Mouse (Mus musculus) mouse trophoblast stem cell (cell line): Measurements from ENCODE around the gene Ccr6.
"Not testable (repeated sequence)": the region's sequence is repeated elsewhere in the genome, so short reads cannot be mapped to it uniquely, and the experiment has no call there.

Experiments used
- in situ Hi-C, 2 experiments: fragments of 300-500 bp; cut with MseI, MboI; formaldehyde crosslinking; loops; 2 replicates in 1 of 2; 3 replicates in 1 of 2; pipeline ENCODE4 v1.15.1; 2025

The Ccr6 gene

DNA sequence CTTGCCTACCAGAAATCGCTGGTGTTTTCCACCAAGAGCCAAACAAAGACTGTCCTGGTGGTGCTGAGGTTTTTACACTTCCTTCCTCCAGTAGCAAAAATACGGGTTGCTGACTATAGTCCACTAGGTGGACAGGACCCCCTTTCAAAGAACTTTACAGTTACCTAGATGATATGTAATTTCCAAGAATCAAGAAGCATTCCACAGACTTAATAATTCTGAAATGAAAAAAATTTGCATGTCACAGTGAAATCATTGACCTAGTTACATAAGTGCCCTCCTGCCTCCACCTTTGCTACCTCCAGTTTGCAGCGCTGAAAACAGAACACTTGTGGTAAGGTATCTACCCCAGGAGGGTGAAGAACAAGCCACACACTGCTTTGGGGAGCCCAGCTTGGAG is at the start of gene Ccr6:
Ccr6 (plus strand) TSS at position 301 of the 400 bp plus-strand sequence.
- in situ Hi-C loops: no loop called here

- in situ Hi-C loops: loop anchor here in 1 of 2 experiments (25.0 kb wide), 2 partner anchors 931 to 1031 kb away; partner anchors contain the start of gene Rps6ka2
Measured at GRCm38 (mm10) chr17:8193678-8194077, 42.2 kb upstream of the Ccr6 start.

DNA sequence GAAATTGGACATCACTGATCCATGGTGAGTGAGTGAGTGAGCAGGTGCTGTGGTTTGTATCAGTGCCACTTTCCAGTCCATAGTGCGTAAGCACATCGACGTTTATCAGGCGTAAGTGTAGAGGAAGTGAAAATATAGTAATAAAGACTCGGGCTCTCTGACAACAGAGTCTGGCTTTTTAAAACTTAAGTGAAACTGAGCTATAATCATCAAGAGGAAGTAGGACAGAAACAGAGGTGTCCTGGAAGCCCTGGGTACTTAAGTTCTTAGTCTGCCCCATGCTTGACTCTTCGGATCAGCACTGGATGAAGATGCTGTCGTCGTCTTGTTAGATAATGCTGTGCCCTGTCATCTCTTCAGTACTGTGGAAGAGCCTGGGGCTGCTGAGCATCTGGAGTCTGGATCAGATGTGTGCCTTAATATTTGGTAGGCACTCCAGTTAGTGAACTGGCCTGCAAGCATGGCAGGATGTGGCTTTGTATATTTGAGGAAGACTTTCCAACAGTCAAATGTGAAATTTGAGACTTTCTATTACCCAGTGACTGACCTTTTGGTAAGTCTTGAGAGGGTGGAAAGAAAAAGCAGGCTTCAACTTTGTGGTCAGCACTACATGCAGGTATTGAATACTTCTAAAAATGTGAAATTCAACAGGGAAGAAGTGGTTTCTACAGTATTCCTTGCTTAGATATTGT is 40.0 kb upstream of the Ccr6 start:
- in situ Hi-C loops: loop anchor here in 1 of 2 experiments (25.0 kb wide), 2 partner anchors 934 to 1034 kb away; partner anchors contain the start of gene Rps6ka2

DNA sequence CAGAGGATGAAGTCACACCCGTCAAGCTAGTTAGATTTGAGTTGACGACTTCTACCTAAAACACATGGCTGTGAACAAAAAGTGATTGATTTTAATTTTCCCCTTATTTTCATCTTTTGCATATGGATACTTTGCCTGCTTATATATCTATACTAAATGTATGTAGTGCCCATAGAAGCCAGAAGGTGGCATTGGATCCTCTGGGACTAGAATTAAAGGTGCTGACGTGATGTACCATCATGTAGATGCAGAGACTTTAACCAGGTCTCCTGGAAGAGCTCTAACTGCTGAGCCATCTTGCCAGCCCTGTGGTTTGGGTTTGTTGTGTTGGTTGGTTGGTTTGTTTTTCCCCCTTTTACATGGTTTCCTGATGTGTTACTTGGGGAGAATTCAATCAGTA is 38.2 kb upstream of the Ccr6 start:
- in situ Hi-C loops: loop anchor here in 1 of 2 experiments (25.0 kb wide), 2 partner anchors 935 to 1035 kb away; partner anchors contain the start of gene Rps6ka2

- in situ Hi-C loops: loop anchor here in 1 of 2 experiments (25.0 kb wide), 2 partner anchors 937 to 1037 kb away; partner anchors contain the start of gene Rps6ka2
Measured at GRCm38 (mm10) chr17:8199067-8199935, 36.5 kb upstream of the Ccr6 start.

GRCm38 (mm10) chr17:8199936-8200330 is 35.9 kb upstream of the Ccr6 start:
- in situ Hi-C loops: loop anchor here in 1 of 2 experiments (25.0 kb wide), 2 partner anchors 938 to 1038 kb away; partner anchors contain the start of gene Rps6ka2

DNA sequence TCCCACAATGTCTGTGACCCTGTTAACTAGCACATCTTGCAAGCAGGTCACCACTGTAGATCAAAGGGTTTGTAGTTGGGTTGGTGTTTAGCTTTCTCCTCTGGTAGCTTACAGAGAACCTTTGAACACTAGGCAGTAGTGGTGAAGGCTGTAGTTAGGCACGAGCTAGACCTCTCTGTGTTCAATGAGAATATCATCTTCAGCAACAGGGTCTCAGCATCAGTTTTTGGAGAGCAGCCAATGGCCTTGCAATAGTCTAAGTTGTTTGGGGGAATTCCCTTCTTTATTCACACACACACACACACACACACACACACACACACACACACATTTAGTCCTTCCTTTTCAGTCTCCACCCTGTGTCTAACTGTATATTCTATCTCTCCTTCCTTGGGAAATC is 32.4 kb upstream of the Ccr6 start:
- in situ Hi-C loops: no loop called here

- in situ Hi-C loops: not testable (repeated sequence)
Measured at GRCm38 (mm10) chr17:8205221-8205631, 30.6 kb upstream of the Ccr6 start.

- in situ Hi-C loops: no loop called here
Measured at GRCm38 (mm10) chr17:8206691-8207090, 29.2 kb upstream of the Ccr6 start.

DNA sequence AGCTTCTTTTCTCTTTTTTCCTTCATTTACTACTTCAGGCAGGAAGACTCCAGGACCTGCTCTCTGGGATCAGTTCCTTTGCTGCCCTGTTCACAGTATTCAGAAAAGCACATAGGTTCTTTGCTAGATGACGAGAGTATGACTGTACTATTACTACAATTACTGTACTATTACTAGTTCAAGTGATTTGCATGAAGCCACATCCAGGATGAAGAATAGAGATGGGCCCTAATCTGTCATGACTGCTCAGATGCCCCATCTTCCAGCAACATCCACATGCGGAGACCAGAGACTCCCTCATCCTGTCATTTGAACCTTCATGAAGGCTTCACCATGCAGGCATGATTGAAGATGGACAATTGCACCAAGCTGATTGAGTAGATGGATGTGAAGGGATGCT is 26.1 kb upstream of the Ccr6 start:
- in situ Hi-C loops: no loop called here

- in situ Hi-C loops: no loop called here
Measured at GRCm38 (mm10) chr17:8210170-8210569, 25.7 kb upstream of the Ccr6 start.

DNA sequence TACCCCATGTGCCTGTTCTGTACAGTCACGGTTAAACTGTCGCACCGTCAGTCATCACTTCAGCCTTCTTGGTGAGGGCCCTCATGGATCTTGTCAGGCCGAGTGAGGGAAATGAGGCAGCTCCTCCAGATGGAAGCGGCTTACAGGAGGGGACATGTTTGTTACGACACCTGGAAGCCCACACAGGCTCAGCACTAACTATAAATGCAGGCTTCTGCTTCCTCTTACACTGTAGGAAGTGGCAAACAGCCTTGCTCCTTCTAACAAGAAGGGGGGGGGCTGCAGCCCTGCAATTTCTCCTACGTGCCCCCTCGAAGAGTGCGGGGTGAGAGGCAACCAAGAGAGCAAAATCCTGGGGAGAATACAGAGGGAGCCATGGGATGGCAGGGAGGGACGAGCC is 25.2 kb upstream of the Ccr6 start:
- in situ Hi-C loops: no loop called here

GRCm38 (mm10) chr17:8211399-8211798 is 24.4 kb upstream of the Ccr6 start:
- in situ Hi-C loops: no loop called here

DNA sequence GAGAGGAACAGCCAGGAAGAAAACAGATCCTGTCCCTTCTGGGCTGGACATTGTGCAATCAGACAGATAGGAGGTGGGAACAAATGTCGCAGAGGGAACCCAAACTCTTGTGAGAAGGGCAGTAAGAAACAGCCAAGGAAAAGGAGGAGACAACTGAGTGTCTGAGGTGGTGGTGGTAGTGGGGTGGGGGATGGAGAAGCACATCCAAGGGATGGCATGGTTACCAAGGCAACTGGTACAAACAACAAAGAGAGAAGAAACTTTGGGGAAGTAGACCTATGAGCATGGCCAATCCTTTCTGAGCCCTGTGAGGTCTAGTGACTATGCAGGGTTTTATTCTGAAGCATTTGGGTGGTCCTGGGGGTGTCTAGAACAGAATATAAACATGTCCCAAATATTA is 21.5 kb upstream of the Ccr6 start:
- in situ Hi-C loops: no loop called here

GRCm38 (mm10) chr17:8215016-8215745 is 20.7 kb upstream of the Ccr6 start:
- in situ Hi-C loops: no loop called here

DNA sequence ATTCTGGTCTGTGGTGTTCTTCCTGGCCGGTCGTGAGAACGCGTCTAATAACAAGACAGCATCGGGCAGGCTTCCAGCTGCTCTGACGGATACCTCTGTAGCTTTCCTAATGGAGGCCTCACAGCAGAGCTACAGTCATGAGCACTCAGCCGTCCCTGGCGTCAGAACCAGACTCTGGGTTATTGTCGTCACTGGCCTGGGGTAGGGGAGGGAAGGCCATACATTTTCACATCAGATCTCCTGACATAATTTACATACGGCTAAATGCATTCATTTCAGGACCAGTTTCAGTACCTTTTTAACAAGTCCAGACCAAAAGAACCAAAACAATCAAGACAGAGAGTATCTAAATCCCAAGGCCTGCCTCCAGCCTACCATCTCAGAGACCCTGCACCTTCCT is 12.6 kb upstream of the Ccr6 start:
- in situ Hi-C loops: no loop called here

- in situ Hi-C loops: no loop called here
Measured at GRCm38 (mm10) chr17:8224072-8224471, 11.8 kb upstream of the Ccr6 start.

DNA sequence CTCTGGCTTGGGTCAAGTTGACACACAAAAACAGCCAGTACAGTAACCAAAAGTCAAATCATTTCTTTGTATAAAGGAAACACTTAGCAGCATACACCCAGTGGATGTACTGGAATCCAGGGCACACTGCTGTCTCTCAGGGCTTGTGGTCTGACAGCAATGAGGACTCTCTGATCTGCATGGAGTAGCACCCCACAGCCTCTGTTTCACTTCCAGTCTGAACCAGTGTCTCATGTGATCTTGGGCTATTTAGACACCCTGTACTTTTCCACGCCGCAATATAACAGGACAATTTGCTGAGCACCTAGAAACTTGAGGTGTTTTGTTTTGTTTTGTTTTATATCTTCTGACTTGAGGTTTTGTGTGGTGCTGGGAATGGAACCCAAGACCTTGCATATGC is 10.7 kb upstream of the Ccr6 start:
- in situ Hi-C loops: no loop called here

GRCm38 (mm10) chr17:8225746-8226145 is 10.1 kb upstream of the Ccr6 start:
- in situ Hi-C loops: no loop called here

GRCm38 (mm10) chr17:8228622-8229021 is 7.2 kb upstream of the Ccr6 start:
- in situ Hi-C loops: no loop called here

- in situ Hi-C loops: no loop called here
Measured at GRCm38 (mm10) chr17:8229607-8230006, 6.2 kb upstream of the Ccr6 start.

- in situ Hi-C loops: no loop called here
Measured at GRCm38 (mm10) chr17:8232089-8232488, 3.8 kb upstream of the Ccr6 start.
